Mouse (Mus musculus): ENCODE data around the gene Tfr2.

DNA sequence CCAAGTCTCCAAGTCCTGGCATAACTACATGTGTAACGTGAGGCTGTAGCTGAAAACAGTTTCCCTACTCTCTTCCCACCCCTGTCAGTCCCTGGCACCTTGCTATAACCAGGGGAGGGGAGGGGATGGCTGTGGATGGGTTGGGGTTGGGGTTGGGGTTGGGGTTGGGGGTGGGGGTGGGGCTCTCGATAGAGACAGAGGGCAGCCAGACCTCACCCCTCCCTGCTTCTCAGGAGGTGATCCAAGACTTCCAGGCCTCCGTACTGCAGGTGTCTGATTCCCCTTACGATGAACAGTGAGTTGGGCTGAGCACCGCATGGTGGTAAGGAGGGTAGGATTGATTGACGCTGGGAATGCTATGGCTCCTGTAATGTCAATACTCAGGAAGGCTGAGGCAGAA, 3.9 kb upstream of the Tfr2 start:
- TF ChIP-seq CTCF (IDR thresholded peaks at IDR 0.05; ENCODE audit: borderline replicate concordance, insufficient read depth, low read length) (no peak), POLR2A (IDR thresholded peaks at IDR 0.05; ENCODE audit: low read depth, low read length) (no peak)

All from embryonic fibroblast, embryonic 13.5 days (primary cell).